Mouse (Mus musculus) CH12.LX (cell line): ENCODE measurements around the gene Nrd1. TPM values are rescaled to one million over a fixed set of nuclear protein-coding genes. Genes with fewer than 3 reads are reported as not detected.

Experiments
- DNase-seq: peaks from one replicate; pipeline ENCODE4 v3.0.0-alpha.2; 2013; ENCODE audit errors: extremely low read depth
- H3K27ac ChIP-seq: 2 replicates; pipeline ENCODE4 v1.5.1; 2012; ENCODE audit warnings: low read depth, mild to moderate bottlenecking, control low read depth, moderate library complexity; ENCODE audit not compliant: insufficient read depth
- H3K27me3 ChIP-seq: replicated peaks from 2 replicates; pipeline ENCODE3; 2012; ENCODE audit warnings: inconsistent platforms
- H3K36me3 ChIP-seq, 2 experiments: replicated peaks in 1 of 2; 2 replicates each; pipeline versions ENCODE3 to v1.6.1; 2012; ENCODE audit warnings: inconsistent platforms in 1 of 2, low read length in 1 of 2, mild to moderate bottlenecking in 1 of 2, mixed read lengths in 1 of 2, moderate library complexity in 1 of 2; ENCODE audit not compliant: control insufficient read depth in 1 of 2, insufficient read depth in 1 of 2
- H3K4me1 ChIP-seq, 2 experiments: 2 replicates each; pipeline ENCODE4 v1.6.1; 2012; ENCODE audit warnings: inconsistent platforms in 1 of 2, moderate library complexity in 1 of 2; ENCODE audit not compliant: insufficient read depth in 2 of 2, control insufficient read depth in 1 of 2
- H3K4me2 ChIP-seq: 2 replicates; pipeline ENCODE4 v1.6.1; 2012; ENCODE audit warnings: low read depth, mild to moderate bottlenecking, control low read depth; ENCODE audit not compliant: poor library complexity, insufficient read depth, severe bottlenecking
- H3K4me3 ChIP-seq, 3 experiments: fragments of 150-350 bp in 1 of 3; sonication (generic) in 1 of 3; replicated peaks in 1 of 3; 2 replicates each; pipeline versions ENCODE3 to v1.5.1; 2011 to 2012; ENCODE audit warnings: low read depth in 2 of 3, low read length in 2 of 3, mild to moderate bottlenecking in 2 of 3, moderate library complexity in 2 of 3, control low read depth in 1 of 3, improper control_type of control experiment in 1 of 3, inconsistent platforms in 1 of 3, mixed read lengths in 1 of 3; ENCODE audit not compliant: poor library complexity in 1 of 3
- H3K79me2 ChIP-seq: replicated peaks from 2 replicates; pipeline ENCODE4 v1.6.1; 2012; ENCODE audit warnings: mild to moderate bottlenecking, moderate library complexity; ENCODE audit not compliant: control insufficient read depth, poor library complexity, insufficient read depth, severe bottlenecking; ENCODE audit errors: extremely low read depth
- H3K9ac ChIP-seq: 2 replicates; pipeline ENCODE4 v1.6.1; 2012; ENCODE audit warnings: low read depth, mild to moderate bottlenecking, control low read depth, moderate library complexity; ENCODE audit not compliant: insufficient read depth
- H3K9me3 ChIP-seq: replicated peaks from 2 replicates; pipeline ENCODE3; 2012; ENCODE audit warnings: low read length, inconsistent platforms, mixed read lengths
- CHD2 ChIP-seq: IDR thresholded peaks from 2 replicates; pipeline ENCODE4 v1.6.1; 2011; ENCODE audit warnings: low read length, improper control_type of control experiment
- CTCF ChIP-seq, 2 experiments: IDR thresholded peaks in 1 of 2; conservative IDR thresholded peaks in 1 of 2; 2 replicates each; pipeline ENCODE4 v1.5.1; 2011 to 2012; ENCODE audit warnings: low read depth in 2 of 2, low read length in 2 of 2, improper control_type of control experiment in 1 of 2, inconsistent platforms in 1 of 2, mild to moderate bottlenecking in 1 of 2, moderate library complexity in 1 of 2
- E2F4 ChIP-seq: IDR thresholded peaks from 2 replicates; pipeline ENCODE4 v1.6.1; 2011; ENCODE audit warnings: low read depth, low read length, improper control_type of control experiment; ENCODE audit not compliant: insufficient replicate concordance
- ELF1 ChIP-seq: IDR thresholded peaks from 2 replicates; pipeline ENCODE4 v1.6.1; 2014; ENCODE audit warnings: low read depth, mild to moderate bottlenecking, inconsistent platforms, low read length, improper control_type of control experiment
- ETS1 ChIP-seq: conservative IDR thresholded peaks from 2 replicates; pipeline ENCODE4 v1.6.1; 2012; ENCODE audit warnings: low read depth, mild to moderate bottlenecking, inconsistent platforms, low read length, improper control_type of control experiment, moderate library complexity
- JUN ChIP-seq: IDR thresholded peaks from 2 replicates; pipeline ENCODE4 v1.6.1; 2011; ENCODE audit warnings: low read depth, mild to moderate bottlenecking, low read length, improper control_type of control experiment, moderate library complexity; ENCODE audit not compliant: insufficient read depth
- KAT2A ChIP-seq: IDR thresholded peaks from 2 replicates; pipeline ENCODE4 v1.6.1; 2012; ENCODE audit warnings: low read length, improper control_type of control experiment, inconsistent platforms; ENCODE audit not compliant: insufficient replicate concordance
- MAX ChIP-seq: IDR thresholded peaks from 2 replicates; pipeline ENCODE4 v1.6.1; 2011; ENCODE audit warnings: low read length, improper control_type of control experiment
- MAZ ChIP-seq: IDR thresholded peaks from 2 replicates; pipeline ENCODE4 v1.6.1; 2012; ENCODE audit warnings: low read depth, mild to moderate bottlenecking, inconsistent platforms, low read length, improper control_type of control experiment, moderate library complexity
- NRF1 ChIP-seq: IDR thresholded peaks from 2 replicates; pipeline ENCODE4 v1.6.1; 2014; ENCODE audit warnings: low read depth, mild to moderate bottlenecking, inconsistent platforms, low read length, improper control_type of control experiment, moderate library complexity
- RAD21 ChIP-seq: IDR thresholded peaks from 2 replicates; pipeline ENCODE4 v1.6.1; 2011; ENCODE audit warnings: low read depth, mild to moderate bottlenecking, low read length, improper control_type of control experiment, moderate library complexity
- SIN3A ChIP-seq: IDR thresholded peaks from 2 replicates; pipeline ENCODE4 v1.6.1; 2012; ENCODE audit warnings: low read length, improper control_type of control experiment, inconsistent platforms
- TBP ChIP-seq: conservative IDR thresholded peaks from 2 replicates; pipeline ENCODE4 v1.6.1; 2011; ENCODE audit warnings: low read depth, low read length, improper control_type of control experiment
- UBTF ChIP-seq: IDR thresholded peaks from 2 replicates; pipeline ENCODE4 v1.6.1; 2012; ENCODE audit warnings: low read depth, mild to moderate bottlenecking, inconsistent platforms, low read length, improper control_type of control experiment, moderate library complexity
- USF1 ChIP-seq: IDR thresholded peaks from 2 replicates; pipeline ENCODE4 v1.6.1; 2014; ENCODE audit warnings: low read depth, mild to moderate bottlenecking, inconsistent platforms, low read length, improper control_type of control experiment
- ZKSCAN1 ChIP-seq: IDR thresholded peaks from 2 replicates; pipeline ENCODE4 v1.6.1; 2012; ENCODE audit warnings: low read depth, inconsistent platforms, low read length, improper control_type of control experiment, borderline replicate concordance
- ZMIZ1 ChIP-seq: IDR thresholded peaks from 2 replicates; pipeline ENCODE4 v1.6.1; 2012; ENCODE audit warnings: low read depth, mild to moderate bottlenecking, inconsistent platforms, low read length, improper control_type of control experiment
- ZNF384 ChIP-seq: IDR thresholded peaks from 2 replicates; pipeline ENCODE4 v1.6.1; 2012; ENCODE audit warnings: low read depth, low read length, improper control_type of control experiment, inconsistent platforms
- dilution Hi-C: fragments of 300-500 bp; cut with MboI; formaldehyde crosslinking; loops from 2 replicates; pipeline ENCODE4 v1.14.3; 2020; ENCODE audit warnings: low sequenced_read_pairs; ENCODE audit not compliant: extremely low pct_unique_long_range_greater_than_20kb, extremely low pct_ligation_motif_present
- in situ Hi-C: fragments of 300-500 bp; cut with MboI; formaldehyde crosslinking; loops from 3 replicates; pipeline ENCODE4 v1.14.3; 2019; ENCODE audit warnings: low sequenced_read_pairs, low pct_ligation_motif_present, low pct_unique_long_range_greater_than_20kb, mixed read lengths
- polyA plus RNA-seq: library from polyadenylated mRNA; unstranded; fragments of >175 nt; gene quantifications from 2 replicates; pipeline ENCODE4 v1.2.1, GENCODE M21; 2012; ENCODE audit warnings: low read depth; ENCODE audit not compliant: insufficient read length
- total RNA-seq, 2 experiments: library from RNA; depleted of rRNA; stranded (reverse); fragments of 300-350 nt in 1 of 2; fragments of >200 nt in 1 of 2; gene quantifications; 2 replicates each; pipeline ENCODE4 v1.2.3; 2012 to 2014

Gene Nrd1
- total and polyA plus RNA-seq, 3 experiments: 37.7 to 147 (median 104) TPM

GRCm38 (mm10) chr4:108986833-108987472, 13.5 kb upstream of the Nrd1 start:
- in situ Hi-C loops: loop anchor here (5.0 to 10.0 kb wide), 2 partner anchors 120 to 292 kb away; no protein-coding TSS in a partner anchor

GRCm38 (mm10) chr4:108987473-108987842, 13.0 kb upstream of the Nrd1 start:
- dilution Hi-C loops: no loop called here
- H3K4me3 ChIP-seq: no peak overlapping the region
- DNase-seq: no peak

More at GRCm38 (mm10) chr4:108986833-108987472, 13.5 kb upstream of the Nrd1 start:
- DNase-seq: no peak
- no peaks in the 10 kb centered on the region for H3K36me3 ChIP-seq
- H3K27ac ChIP-seq: no peak overlapping the region
- peaks cover 0 to 4% of the 10 kb centered on the region in 2 experiments; a peak in 1 of 4 replicates for H3K4me1 ChIP-seq
- H3K4me2 ChIP-seq: no peak overlapping the region
- H3K27me3 ChIP-seq: no peaks in the 10 kb centered on the region
- no peaks in the 10 kb centered on the region for H3K79me2 ChIP-seq
- no peaks in the 10 kb centered on the region for H3K9me3 ChIP-seq
- H3K4me3 ChIP-seq: no peak overlapping the region
- no peak overlapping the region for H3K9ac ChIP-seq
- peak in 1 of 2 experiments; percentile 55; a peak in 2 of 4 replicates for TF ChIP-seq CTCF (conservative IDR thresholded peaks at IDR 0.05 in 1 of 2, IDR thresholded peaks at IDR 0.05 in 1 of 2; ENCODE audit: low read depth in 2 of 2, low read length in 2 of 2)
- TF ChIP-seq KAT2A: no peak
- dilution Hi-C loops: no loop called here

GRCm38 (mm10) chr4:108989430-108989829, 11.0 kb upstream of the Nrd1 start:
- no peak for DNase-seq
- dilution Hi-C loops (no loop called here), in situ Hi-C loops (loop anchor here (5.0 to 10.0 kb wide), 2 partner anchors 122 to 295 kb away; no protein-coding TSS in a partner anchor)
- Histone ChIP-seq H3K4me3 (no peak overlapping the region), H3K36me3 (no peaks in the 10 kb centered on the region), H3K4me2 (no peak overlapping the region), H3K27ac (no peak overlapping the region), H3K9me3 (no peaks in the 10 kb centered on the region), H3K27me3 (no peaks in the 10 kb centered on the region), H3K4me1 (peaks cover 0 to 4% of the 10 kb centered on the region in 2 experiments; a peak in 1 of 4 replicates), H3K79me2 (no peaks in the 10 kb centered on the region), H3K9ac (no peak overlapping the region)
- TF ChIP-seq E2F4 (no peak), JUN (no peak), ETS1 (no peak), ZKSCAN1 (no peak), RAD21 (no peak), ELF1 (no peak), MAZ (no peak), SIN3A (no peak)

More at GRCm38 (mm10) chr4:108987473-108987842, 13.0 kb upstream of the Nrd1 start:
- no peaks in the 10 kb centered on the region for H3K27me3 ChIP-seq
- H3K9ac ChIP-seq: no peak overlapping the region
- no peaks in the 10 kb centered on the region for H3K9me3 ChIP-seq
- in situ Hi-C loops: loop anchor here (5.0 to 10.0 kb wide), 2 partner anchors 120 to 293 kb away; no protein-coding TSS in a partner anchor
- no peaks in the 10 kb centered on the region for H3K36me3 ChIP-seq
- H3K27ac ChIP-seq: no peak overlapping the region
- no peaks in the 10 kb centered on the region for H3K79me2 ChIP-seq
- no peak overlapping the region for H3K4me2 ChIP-seq
- H3K4me1 ChIP-seq: peaks cover 0 to 4% of the 10 kb centered on the region in 2 experiments; a peak in 1 of 4 replicates
- TF ChIP-seq NRF1: no peak
- no peak for TF ChIP-seq MAZ
- TF ChIP-seq MAX: no peak
- TF ChIP-seq CHD2: no peak
- TF ChIP-seq ZNF384: no peak
- no peak for TF ChIP-seq USF1
- no peak for TF ChIP-seq SIN3A
- TF ChIP-seq ZMIZ1: no peak
- no peak for TF ChIP-seq TBP
- no peak for TF ChIP-seq UBTF
